Mouse (Mus musculus) intestine, embryonic 15.5 days (tissue): ENCODE data around the gene Nell2. TPM values are rescaled to one million over a fixed set of nuclear protein-coding genes. Genes with fewer than 3 reads are reported as not detected.
"Not testable (repeated sequence)": the region's sequence is repeated elsewhere in the genome, so short reads cannot be mapped to it uniquely, and the experiment has no call there.

ENCODE experiments used
- ATAC-seq: fragments of 200-750 bp; cut with Nextera tagmentation; 2 replicates; pipeline ENCODE4 v1.8.0; 2017; ENCODE audit warnings: moderate TSS enrichment, moderate library complexity
- H3K27ac ChIP-seq: fragments of 300-500 bp; sonication (generic); 2 replicates; pipeline ENCODE4 v1.5.1; 2015; ENCODE audit warnings: mild to moderate bottlenecking, inconsistent platforms
- H3K27me3 ChIP-seq: fragments of 300-500 bp; sonication (generic); replicated peaks from 2 replicates; pipeline ENCODE4 v1.6.1; 2015; ENCODE audit warnings: inconsistent platforms
- H3K36me3 ChIP-seq: fragments of 300-500 bp; sonication (generic); 2 replicates; pipeline ENCODE4 v1.6.1; 2015; ENCODE audit warnings: inconsistent platforms
- H3K4me1 ChIP-seq: fragments of 300-500 bp; sonication (generic); replicated peaks from 2 replicates; pipeline ENCODE4 v1.6.1; 2015; ENCODE audit warnings: inconsistent platforms
- H3K4me2 ChIP-seq: fragments of 300-500 bp; sonication (generic); replicated peaks from 2 replicates; pipeline ENCODE4 v1.6.1; 2015; ENCODE audit warnings: mild to moderate bottlenecking, inconsistent platforms
- H3K4me3 ChIP-seq: fragments of 300-500 bp; sonication (generic); replicated peaks from 2 replicates; pipeline ENCODE4 v1.5.1; 2015; ENCODE audit warnings: inconsistent platforms
- H3K9ac ChIP-seq: fragments of 300-500 bp; sonication (generic); 2 replicates; pipeline ENCODE4 v1.6.1; 2015; ENCODE audit warnings: inconsistent platforms
- H3K9me3 ChIP-seq: fragments of 300-500 bp; sonication (generic); 2 replicates; pipeline ENCODE4 v1.6.1; 2016; ENCODE audit warnings: inconsistent platforms
- WGBS: fragments of 180-500 bp; shearing (Covaris S2); methylation state at CpG from one replicate; pipeline ENCODE4 v1.1.7; 2015; 5-methylcytosine and 5-hydroxymethylcytosine counted together
- polyA plus RNA-seq: library from polyadenylated mRNA; unstranded; fragments of >200 nt; fragmentation: Nextera tagmentation; extraction: Ambion mirVana; gene quantifications from 2 replicates; pipeline ENCODE4 v1.2.1, GENCODE M21; 2015

Nell2 gene
- polyA plus RNA-seq, 1 experiment from 2014 or later: 13.7 TPM

- 7% methylated on average over 5 of the region's 5 CpGs for WGBS
- H3K9ac ChIP-seq: no peak overlapping the region
- H3K27me3 ChIP-seq: peaks cover 27% of the 10 kb centered on the region
- no peak overlapping the region for H3K27ac ChIP-seq
- no peak for ATAC-seq
- no peak overlapping the region for H3K4me3 ChIP-seq
- H3K4me1 ChIP-seq: peaks cover 13% of the 10 kb centered on the region
- no peaks in the 10 kb centered on the region for H3K36me3 ChIP-seq
- H3K9me3 ChIP-seq: no peaks in the 10 kb centered on the region
- H3K4me2 ChIP-seq: no peak overlapping the region
Observed at GRCm38 (mm10) chr15:95525997-95526396, 2.4 kb downstream of the Nell2 start.

DNA sequence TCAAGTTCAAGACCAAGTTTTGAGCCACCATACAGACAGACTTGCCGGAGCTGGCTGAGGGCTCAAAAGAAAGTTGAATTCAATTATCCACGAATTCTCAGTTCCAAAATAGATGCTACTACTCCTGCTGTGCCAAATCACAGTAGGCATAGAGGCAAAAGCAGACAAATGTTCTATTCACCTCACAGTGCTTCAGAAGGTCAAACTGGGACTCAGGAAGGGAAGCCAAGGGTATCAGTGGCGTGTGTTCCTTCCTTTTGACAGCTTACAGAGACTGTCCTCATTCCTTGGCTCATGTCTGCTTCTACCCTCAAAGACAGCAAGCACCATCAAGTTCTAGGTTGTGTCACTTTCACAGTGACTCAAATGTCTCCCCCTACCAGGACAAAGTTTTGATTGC, 10.2 kb downstream of the Nell2 start:
- Histone ChIP-seq H3K4me2 (no peak overlapping the region), H3K9ac (no peak overlapping the region), H3K27ac (no peak overlapping the region), H3K4me1 (no peaks in the 10 kb centered on the region), H3K36me3 (no peaks in the 10 kb centered on the region), H3K27me3 (no peaks in the 10 kb centered on the region), H3K4me3 (no peak overlapping the region), H3K9me3 (no peaks in the 10 kb centered on the region)
- WGBS: 71% methylated on average over 3 of the region's 3 CpGs
- no peak for ATAC-seq

GRCm38 (mm10) chr15:95513306-95513705, 15.1 kb downstream of the Nell2 start:
- not testable (repeated sequence) for H3K9me3 ChIP-seq, H3K9ac ChIP-seq, ATAC-seq, H3K4me1 ChIP-seq, H3K4me3 ChIP-seq, H3K4me2 ChIP-seq, H3K36me3 ChIP-seq, H3K27me3 ChIP-seq, H3K27ac ChIP-seq
- WGBS: 80% methylated on average over 2 of the region's 2 CpGs

DNA sequence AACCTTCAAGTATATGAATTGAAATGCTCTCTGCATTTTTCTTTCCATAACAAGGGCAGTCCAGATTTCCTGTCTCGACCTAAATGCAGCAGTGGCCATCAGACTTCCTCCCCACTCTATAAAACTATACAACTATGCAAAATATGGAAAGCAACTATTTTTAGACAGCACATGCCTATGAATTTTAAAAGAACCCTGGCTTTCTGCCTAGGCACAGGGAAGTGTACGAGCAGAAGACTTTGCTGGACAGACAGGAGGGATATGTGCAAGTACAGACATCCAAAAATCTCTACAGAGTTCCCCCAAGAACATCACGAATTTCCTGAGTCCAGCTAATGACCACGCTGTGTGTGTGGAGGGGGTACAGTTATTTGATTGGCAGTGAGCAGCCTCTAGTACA, 32.7 kb downstream of the Nell2 start:
- Histone ChIP-seq H3K9me3 (no peaks in the 10 kb centered on the region), H3K4me2 (no peak overlapping the region), H3K27ac (no peak overlapping the region), H3K9ac (no peak overlapping the region), H3K36me3 (no peaks in the 10 kb centered on the region), H3K27me3 (no peaks in the 10 kb centered on the region), H3K4me1 (no peaks in the 10 kb centered on the region), H3K4me3 (no peak overlapping the region)
- 70% methylated on average over 4 of the region's 4 CpGs for WGBS
- ATAC-seq: no peak

GRCm38 (mm10) chr15:95495193-95495592, 33.2 kb downstream of the Nell2 start:
- WGBS: 91% methylated on average over 8 of the region's 8 CpGs

DNA sequence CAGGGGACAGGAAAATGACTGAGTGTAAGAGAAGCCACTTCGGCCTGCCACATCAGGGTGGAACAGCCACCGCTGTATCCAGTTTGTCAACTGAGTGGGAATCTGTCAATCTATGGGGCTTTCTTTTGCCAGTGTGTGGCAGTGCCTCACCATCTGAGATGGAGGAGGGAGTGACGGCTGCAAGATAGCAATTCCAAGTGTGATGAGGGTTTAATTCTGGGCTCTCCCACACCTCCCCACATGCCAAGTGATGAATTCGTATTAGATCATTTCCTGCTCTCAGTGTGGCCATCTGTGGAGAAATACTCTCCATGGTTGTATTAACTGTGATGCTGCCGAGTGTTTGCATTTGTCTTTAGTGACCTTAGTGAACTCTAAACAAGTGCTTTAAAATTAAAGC, 36.2 kb downstream of the Nell2 start:
- H3K9ac ChIP-seq: no peak overlapping the region
- no peaks in the 10 kb centered on the region for H3K9me3 ChIP-seq
- no peak overlapping the region for H3K4me2 ChIP-seq
- no peaks in the 10 kb centered on the region for H3K27me3 ChIP-seq
- H3K4me1 ChIP-seq: no peaks in the 10 kb centered on the region
- 65% methylated on average over 5 of the region's 5 CpGs for WGBS
- H3K36me3 ChIP-seq: no peaks in the 10 kb centered on the region
- no peak overlapping the region for H3K27ac ChIP-seq
- no peak for ATAC-seq
- no peak overlapping the region for H3K4me3 ChIP-seq

More at GRCm38 (mm10) chr15:95495193-95495592, 33.2 kb downstream of the Nell2 start:
- no peak overlapping the region for H3K27ac ChIP-seq
- no peaks in the 10 kb centered on the region for H3K4me1 ChIP-seq
- H3K36me3 ChIP-seq: no peaks in the 10 kb centered on the region
- ATAC-seq: no peak
- H3K4me2 ChIP-seq: no peak overlapping the region
- H3K9ac ChIP-seq: no peak overlapping the region
- no peak overlapping the region for H3K4me3 ChIP-seq
- no peaks in the 10 kb centered on the region for H3K9me3 ChIP-seq
- H3K27me3 ChIP-seq: no peaks in the 10 kb centered on the region

- WGBS: 76% methylated on average over 4 of the region's 4 CpGs
Observed at GRCm38 (mm10) chr15:95489174-95489573, 39.2 kb downstream of the Nell2 start.

GRCm38 (mm10) chr15:95487961-95488360, 40.4 kb downstream of the Nell2 start:
- Histone ChIP-seq H3K9ac (no peak overlapping the region), H3K4me2 (no peak overlapping the region)

More at GRCm38 (mm10) chr15:95489174-95489573, 39.2 kb downstream of the Nell2 start:
- no peak overlapping the region for H3K27ac ChIP-seq
- H3K27me3 ChIP-seq: no peaks in the 10 kb centered on the region
- no peaks in the 10 kb centered on the region for H3K9me3 ChIP-seq
- H3K36me3 ChIP-seq: no peaks in the 10 kb centered on the region
- H3K4me1 ChIP-seq: no peaks in the 10 kb centered on the region
- no peak overlapping the region for H3K9ac ChIP-seq
- H3K4me3 ChIP-seq: no peak overlapping the region
- ATAC-seq: no peak
- H3K4me2 ChIP-seq: no peak overlapping the region

DNA sequence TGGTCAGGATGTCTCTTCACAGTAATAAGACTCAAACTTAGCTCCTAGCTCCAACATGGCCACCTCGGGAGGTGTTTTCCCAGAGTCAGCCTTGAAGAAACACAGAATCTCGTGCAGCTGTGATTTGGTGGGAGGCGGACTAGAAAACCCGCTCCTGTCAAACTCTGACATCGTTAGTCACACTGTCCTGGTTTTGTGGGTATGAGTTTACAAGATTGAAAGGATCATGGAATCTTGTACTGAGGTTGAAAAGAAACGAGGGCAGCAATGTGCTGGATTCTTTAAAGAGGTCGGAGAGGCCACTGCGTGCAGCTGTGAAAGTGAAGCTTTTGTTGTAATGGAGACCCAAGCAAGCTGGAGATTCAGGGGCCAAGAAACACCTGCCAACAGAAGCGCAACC, 46.4 kb downstream of the Nell2 start:
- Histone ChIP-seq H3K9me3 (no peaks in the 10 kb centered on the region), H3K4me2 (no peak overlapping the region), H3K27me3 (no peaks in the 10 kb centered on the region), H3K9ac (no peak overlapping the region), H3K27ac (no peak overlapping the region), H3K36me3 (no peaks in the 10 kb centered on the region), H3K4me1 (no peaks in the 10 kb centered on the region), H3K4me3 (no peak overlapping the region)
- ATAC-seq: no peak
- WGBS: 77% methylated on average over 9 of the region's 9 CpGs

More at GRCm38 (mm10) chr15:95487961-95488360, 40.4 kb downstream of the Nell2 start:
- Histone ChIP-seq H3K4me3 (no peak overlapping the region), H3K4me1 (no peaks in the 10 kb centered on the region), H3K27ac (no peak overlapping the region), H3K27me3 (no peaks in the 10 kb centered on the region), H3K9me3 (no peaks in the 10 kb centered on the region), H3K36me3 (no peaks in the 10 kb centered on the region)
- ATAC-seq: no peak
- 82% methylated on average over 5 of the region's 5 CpGs for WGBS

GRCm38 (mm10) chr15:95481585-95481984, 46.8 kb downstream of the Nell2 start:
- Histone ChIP-seq H3K9me3 (no peaks in the 10 kb centered on the region), H3K4me1 (no peaks in the 10 kb centered on the region), H3K9ac (no peak overlapping the region), H3K27ac (no peak overlapping the region), H3K27me3 (no peaks in the 10 kb centered on the region), H3K4me2 (no peak overlapping the region), H3K4me3 (no peak overlapping the region), H3K36me3 (no peaks in the 10 kb centered on the region)
- WGBS: 86% methylated on average over 4 of the region's 4 CpGs
- no peak for ATAC-seq

GRCm38 (mm10) chr15:95476440-95476839, 51.9 kb downstream of the Nell2 start:
- Histone ChIP-seq H3K4me3 (no peak overlapping the region), H3K27me3 (no peaks in the 10 kb centered on the region), H3K4me1 (no peaks in the 10 kb centered on the region), H3K27ac (no peak overlapping the region), H3K9ac (no peak overlapping the region), H3K9me3 (no peaks in the 10 kb centered on the region), H3K36me3 (no peaks in the 10 kb centered on the region), H3K4me2 (no peak overlapping the region)
- WGBS: 85% methylated on average over 3 of the region's 3 CpGs
- ATAC-seq: no peak

GRCm38 (mm10) chr15:95473976-95474375, 54.4 kb downstream of the Nell2 start:
- Histone ChIP-seq H3K36me3 (no peaks in the 10 kb centered on the region), H3K27me3 (no peaks in the 10 kb centered on the region), H3K4me2 (no peak overlapping the region), H3K4me1 (no peaks in the 10 kb centered on the region), H3K9ac (no peak overlapping the region), H3K4me3 (no peak overlapping the region), H3K27ac (no peak overlapping the region), H3K9me3 (no peaks in the 10 kb centered on the region)
- ATAC-seq: no peak
- WGBS: 74% methylated on average over 6 of the region's 6 CpGs

DNA sequence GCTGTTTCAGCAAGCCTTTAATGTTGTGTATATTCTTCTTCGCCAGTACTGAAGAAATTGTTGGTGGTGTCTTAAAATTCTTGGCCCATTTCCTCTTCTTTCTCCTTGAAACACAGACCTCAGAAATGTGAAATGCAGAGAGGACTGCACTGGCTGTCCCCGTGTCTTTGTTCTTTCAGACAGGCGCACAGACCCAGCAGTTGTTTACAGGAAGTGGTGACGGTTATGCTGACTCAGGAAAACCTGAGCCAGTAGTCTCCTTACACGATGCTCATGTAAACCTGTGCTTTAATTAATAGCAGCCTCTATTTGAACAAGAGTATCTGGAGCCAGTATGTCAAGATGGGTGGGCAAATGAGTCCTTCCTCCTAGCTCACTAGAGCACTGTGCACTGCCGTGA, 61.2 kb downstream of the Nell2 start:
- no peaks in the 10 kb centered on the region for H3K9me3 ChIP-seq
- no peaks in the 10 kb centered on the region for H3K36me3 ChIP-seq
- no peak overlapping the region for H3K4me2 ChIP-seq
- WGBS: 27% methylated on average over 6 of the region's 6 CpGs
- no peak for ATAC-seq
- H3K4me3 ChIP-seq: no peak overlapping the region
- no peak overlapping the region for H3K9ac ChIP-seq
- H3K27me3 ChIP-seq: no peaks in the 10 kb centered on the region
- no peaks in the 10 kb centered on the region for H3K4me1 ChIP-seq
- H3K27ac ChIP-seq: no peak overlapping the region
